Mouse (Mus musculus): ENCODE results near the gene Chn1.

DNA sequence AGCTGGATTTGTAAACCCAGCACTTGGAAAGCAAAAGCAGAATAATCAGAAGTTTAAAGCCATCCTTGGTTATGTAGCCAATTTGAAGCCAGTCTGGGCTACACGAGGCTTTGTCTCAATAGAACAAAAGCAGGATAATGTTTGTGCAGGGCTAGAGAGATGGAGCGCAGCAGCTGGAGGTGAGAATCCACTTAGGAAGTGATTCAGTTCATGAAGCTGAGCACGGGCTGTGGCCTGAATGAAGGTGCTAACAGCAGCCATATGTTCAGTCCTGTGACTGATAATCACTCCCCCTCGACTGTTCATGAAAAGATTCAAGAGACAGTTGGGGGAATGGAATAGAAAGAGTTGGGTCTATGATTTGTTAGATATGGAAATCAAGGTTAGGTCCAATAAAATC, 23.0 kb upstream of the Chn1 start:
- TF ChIP-seq CTCF (IDR thresholded peaks at IDR 0.05; ENCODE audit: control insufficient read depth, insufficient read depth, insufficient read length) (no peak), CEBPB (IDR thresholded peaks at IDR 0.05; ENCODE audit: low read depth) (no peak), MAX (IDR thresholded peaks at IDR 0.05) (no peak), FOSL1 (IDR thresholded peaks at IDR 0.05; ENCODE audit: insufficient read depth, low read length, poor library complexity, severe bottlenecking) (no peak), MYOD1 (IDR thresholded peaks at IDR 0.05; ENCODE audit: control insufficient read depth, insufficient read length, low read depth) (no peak), MYOG (IDR thresholded peaks at IDR 0.05; ENCODE audit: control insufficient read depth, extremely low read depth, insufficient read length) (no peak)
